Mouse (Mus musculus) liver, embryonic 16.5 days (tissue): Measurements from ENCODE around the gene Atp2b2. TPM values are rescaled to one million over a fixed set of nuclear protein-coding genes. Genes with fewer than 3 reads are reported as not detected.

Experiments
- ATAC-seq: fragments of 200-750 bp; cut with Nextera tagmentation; 2 replicates; pipeline ENCODE4 v1.8.0; 2017; ENCODE audit warnings: low read depth, mild to moderate bottlenecking, moderate number of reproducible peaks, moderate library complexity
- H3K27ac ChIP-seq: fragments of 300-500 bp; sonication (generic); 2 replicates; pipeline ENCODE4 v1.5.1; 2014; ENCODE audit warnings: mild to moderate bottlenecking, low read length
- H3K27me3 ChIP-seq: fragments of 300-500 bp; sonication (generic); 2 replicates; pipeline ENCODE4 v1.6.1; 2014; ENCODE audit warnings: low read depth, low read length, mixed read lengths; ENCODE audit not compliant: control insufficient read depth, insufficient read depth
- H3K36me3 ChIP-seq: fragments of 300-500 bp; sonication (generic); 2 replicates; pipeline ENCODE4 v1.6.1; 2014; ENCODE audit warnings: mild to moderate bottlenecking; ENCODE audit not compliant: control insufficient read depth, insufficient read depth
- H3K4me1 ChIP-seq: fragments of 300-500 bp; sonication (generic); 2 replicates; pipeline ENCODE4 v1.6.1; 2014; ENCODE audit warnings: low read depth, low read length, mixed read lengths; ENCODE audit not compliant: control insufficient read depth
- H3K4me2 ChIP-seq: fragments of 300-500 bp; sonication (generic); 2 replicates; pipeline ENCODE4 v1.6.1; 2014; ENCODE audit warnings: low read depth, low read length, mixed read lengths
- H3K4me3 ChIP-seq: fragments of 300-500 bp; sonication (generic); 2 replicates; pipeline ENCODE4 v1.5.1; 2014; ENCODE audit warnings: low read depth, mild to moderate bottlenecking, low read length
- H3K9ac ChIP-seq: fragments of 300-500 bp; sonication (generic); 2 replicates; pipeline ENCODE4 v1.6.1; 2014; ENCODE audit warnings: low read depth, low read length
- H3K9me3 ChIP-seq: fragments of 300-500 bp; sonication (generic); replicated peaks from 2 replicates; pipeline ENCODE4 v1.6.1; 2016; ENCODE audit warnings: low read length; ENCODE audit not compliant: control insufficient read depth
- WGBS: fragments of 180-500 bp; shearing (Covaris S2); extraction: QIAGEN DNeasy Blood & Tissue Kit; methylation state at CpG from one replicate; pipeline ENCODE4 v1.1.7; 2014; ENCODE audit not compliant: insufficient replicate concordance; 5-methylcytosine and 5-hydroxymethylcytosine counted together
- polyA plus RNA-seq: library from polyadenylated mRNA; unstranded; fragments of >200 nt; fragmentation: Nextera tagmentation; extraction: Ambion mirVana; gene quantifications from 2 replicates; pipeline ENCODE4 v1.2.1, GENCODE M21; 2015

The Atp2b2 gene
- polyA plus RNA-seq, 1 experiment from 2014 or later: 2.6 TPM

DNA sequence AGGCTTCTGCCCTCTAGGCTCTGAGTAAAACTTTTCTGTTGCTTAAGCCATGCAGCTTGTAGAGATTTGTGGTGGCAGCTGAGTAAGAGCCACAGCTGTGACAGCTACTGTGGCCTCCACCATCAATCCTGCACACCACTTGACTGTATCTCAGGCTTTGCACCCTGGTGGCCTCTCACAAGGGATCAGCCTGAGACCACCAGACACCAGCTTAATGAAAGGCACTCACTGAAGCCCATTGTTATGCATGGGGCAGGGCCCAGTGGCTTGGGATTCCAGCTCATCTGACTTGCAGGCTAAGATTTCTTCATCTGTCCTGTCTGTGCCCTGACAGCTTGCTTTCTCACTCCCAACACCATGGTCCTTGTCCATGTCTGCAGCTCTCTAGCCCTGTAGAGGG lies 155.5 kb downstream of the Atp2b2 start:
- Histone ChIP-seq H3K9ac (no peak overlapping the region), H3K27ac (no peak overlapping the region), H3K4me2 (no peak overlapping the region), H3K4me3 (no peak overlapping the region), H3K27me3 (peaks cover 16% of the 10 kb centered on the region), H3K9me3 (no peaks in the 10 kb centered on the region), H3K4me1 (no peaks in the 10 kb centered on the region; the same call in 1 of the 2 replicates), H3K36me3 (no peaks in the 10 kb centered on the region)
- no peak for ATAC-seq

DNA sequence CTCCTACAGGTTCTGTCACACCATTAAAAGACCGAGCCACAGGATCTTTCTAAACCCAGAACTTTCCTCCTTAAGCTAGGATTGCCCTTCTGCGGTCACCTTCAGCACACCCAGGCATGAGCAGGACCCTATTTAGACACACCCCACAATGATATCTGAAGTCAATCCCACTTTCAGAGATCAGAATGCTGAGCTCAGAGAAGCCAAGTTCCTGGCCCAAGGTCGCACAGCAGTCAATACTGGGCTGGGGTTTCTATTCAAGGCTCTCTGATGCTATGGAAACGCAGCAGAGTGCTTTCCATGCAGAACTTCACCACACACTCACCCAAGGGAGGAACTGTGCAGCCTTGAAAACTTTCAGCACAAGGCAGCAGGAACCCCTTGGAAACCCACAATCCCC lies 157.6 kb downstream of the Atp2b2 start:
- Histone ChIP-seq H3K9ac (no peak overlapping the region), H3K4me1 (no peaks in the 10 kb centered on the region; the same call in 1 of the 2 replicates), H3K27me3 (no peaks in the 10 kb centered on the region; the same call in 1 of the 2 replicates), H3K9me3 (no peaks in the 10 kb centered on the region), H3K4me3 (no peak overlapping the region), H3K4me2 (no peak overlapping the region), H3K36me3 (no peaks in the 10 kb centered on the region), H3K27ac (no peak overlapping the region)
- WGBS: 44% methylated on average over 4 of the region's 4 CpGs
- no peak for ATAC-seq

GRCm38 (mm10) chr6:113883225-113883624 lies 159.2 kb downstream of the Atp2b2 start:
- no peaks in the 10 kb centered on the region; the same call in 1 of the 2 replicates for H3K4me1 ChIP-seq
- ATAC-seq: no peak
- 41% methylated on average over 9 of the region's 9 CpGs for WGBS

DNA sequence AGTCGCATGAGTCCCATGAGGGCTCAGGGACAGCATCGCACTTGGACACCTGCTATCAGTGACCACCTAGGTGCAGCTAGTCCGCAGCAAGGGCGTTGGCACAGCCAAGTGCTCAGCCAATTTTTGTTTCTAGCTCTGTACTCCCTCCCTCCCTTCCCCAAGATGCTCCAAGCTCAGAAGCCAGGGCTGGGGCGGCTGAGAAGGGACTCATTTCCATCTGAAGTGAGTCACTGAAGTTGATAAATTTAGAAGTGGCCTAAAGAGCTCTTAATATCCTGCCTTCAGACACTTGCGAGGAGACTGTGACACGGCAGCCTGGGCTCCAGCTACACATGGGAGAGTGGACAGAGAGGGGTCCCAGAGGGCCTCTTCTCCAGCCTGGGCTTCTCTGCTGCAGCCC lies 160.0 kb downstream of the Atp2b2 start:
- Histone ChIP-seq H3K4me1 (no peaks in the 10 kb centered on the region; the same call in 1 of the 2 replicates), H3K4me3 (no peak overlapping the region), H3K27ac (no peak overlapping the region), H3K27me3 (no peaks in the 10 kb centered on the region), H3K9me3 (no peaks in the 10 kb centered on the region), H3K9ac (no peak overlapping the region), H3K36me3 (no peaks in the 10 kb centered on the region), H3K4me2 (no peak overlapping the region)
- 63% methylated on average over 7 of the region's 7 CpGs for WGBS
- no peak for ATAC-seq

More at GRCm38 (mm10) chr6:113883225-113883624, 159.2 kb downstream of the Atp2b2 start:
- Histone ChIP-seq H3K9me3 (no peaks in the 10 kb centered on the region), H3K27ac (no peak overlapping the region), H3K27me3 (no peaks in the 10 kb centered on the region), H3K4me2 (no peak overlapping the region), H3K36me3 (no peaks in the 10 kb centered on the region), H3K9ac (no peak overlapping the region), H3K4me3 (no peak overlapping the region)

GRCm38 (mm10) chr6:113881561-113882243 lies 160.7 kb downstream of the Atp2b2 start:
- no peaks in the 10 kb centered on the region for H3K27me3 ChIP-seq
- H3K4me1 ChIP-seq: no peaks in the 10 kb centered on the region; the same call in 1 of the 2 replicates
- H3K9ac ChIP-seq: no peak overlapping the region
- H3K4me3 ChIP-seq: no peak overlapping the region
- no peaks in the 10 kb centered on the region for H3K36me3 ChIP-seq
- 40% methylated on average over 10 of the region's 10 CpGs for WGBS
- ATAC-seq: no peak
- no peak overlapping the region for H3K4me2 ChIP-seq
- H3K27ac ChIP-seq: no peak overlapping the region
- H3K9me3 ChIP-seq: no peaks in the 10 kb centered on the region

GRCm38 (mm10) chr6:113879366-113879765 lies 163.0 kb downstream of the Atp2b2 start:
- WGBS: 24% methylated on average over 3 of the region's 3 CpGs
- no peaks in the 10 kb centered on the region for H3K9me3 ChIP-seq
- H3K27me3 ChIP-seq: no peaks in the 10 kb centered on the region
- H3K36me3 ChIP-seq: no peaks in the 10 kb centered on the region
- no peak overlapping the region for H3K9ac ChIP-seq
- no peak overlapping the region for H3K27ac ChIP-seq
- no peak for ATAC-seq
- no peaks in the 10 kb centered on the region; the same call in 1 of the 2 replicates for H3K4me1 ChIP-seq
- H3K4me2 ChIP-seq: no peak overlapping the region
- no peak overlapping the region for H3K4me3 ChIP-seq

GRCm38 (mm10) chr6:113878510-113879128 lies 163.8 kb downstream of the Atp2b2 start:
- Histone ChIP-seq H3K9ac (no peak overlapping the region), H3K36me3 (no peaks in the 10 kb centered on the region), H3K4me2 (no peak overlapping the region), H3K27ac (peak overlapping the region; percentile 59), H3K4me3 (no peak overlapping the region), H3K9me3 (no peaks in the 10 kb centered on the region), H3K27me3 (no peaks in the 10 kb centered on the region), H3K4me1 (no peaks in the 10 kb centered on the region; the same call in 1 of the 2 replicates)
- peak; percentile 83 for ATAC-seq
- 54% methylated on average over 8 of the region's 8 CpGs for WGBS

DNA sequence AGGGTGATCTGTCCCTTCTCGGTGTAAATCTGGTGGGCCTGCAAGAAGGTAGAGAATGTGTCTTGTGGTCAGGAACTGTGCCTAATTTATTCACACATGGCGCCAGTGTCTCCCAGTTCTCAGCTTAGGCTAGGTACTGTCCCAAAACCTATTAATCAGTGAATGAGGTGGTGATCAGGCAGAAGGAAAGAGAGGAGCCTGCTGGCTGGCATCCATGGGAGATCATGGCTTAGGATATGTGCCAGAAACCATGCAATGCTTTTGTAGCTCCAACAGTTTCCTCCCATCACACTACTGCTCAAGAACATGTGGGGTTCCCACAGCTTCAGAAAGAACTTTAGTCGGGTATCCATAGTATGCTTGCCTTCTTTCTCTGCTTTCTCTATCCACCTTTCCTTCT lies 165.8 kb downstream of the Atp2b2 start:
- no peaks in the 10 kb centered on the region for H3K9me3 ChIP-seq
- H3K9ac ChIP-seq: no peak overlapping the region
- H3K36me3 ChIP-seq: no peaks in the 10 kb centered on the region
- no peak for ATAC-seq
- H3K4me2 ChIP-seq: no peak overlapping the region
- no peak overlapping the region for H3K27ac ChIP-seq
- H3K4me3 ChIP-seq: no peak overlapping the region
- WGBS: 54% methylated on average over 3 of the region's 3 CpGs
- no peaks in the 10 kb centered on the region; the same call in 1 of the 2 replicates for H3K4me1 ChIP-seq
- H3K27me3 ChIP-seq: no peaks in the 10 kb centered on the region

- H3K4me2 ChIP-seq: no peak overlapping the region
- H3K9me3 ChIP-seq: no peaks in the 10 kb centered on the region
- no peaks in the 10 kb centered on the region for H3K36me3 ChIP-seq
- H3K4me1 ChIP-seq: no peaks in the 10 kb centered on the region; the same call in 1 of the 2 replicates
- H3K27ac ChIP-seq: no peak overlapping the region
- no peak overlapping the region for H3K4me3 ChIP-seq
- 24% methylated on average over 2 of the region's 2 CpGs for WGBS
- ATAC-seq: no peak
- H3K9ac ChIP-seq: no peak overlapping the region
- H3K27me3 ChIP-seq: no peaks in the 10 kb centered on the region
Observed at GRCm38 (mm10) chr6:113875201-113875600, 167.2 kb downstream of the Atp2b2 start.
